Mouse (Mus musculus) forebrain, embryonic 16.5 days (tissue): ENCODE measurements around the gene Poldip2. TPM values are rescaled to one million over a fixed set of nuclear protein-coding genes. Genes with fewer than 3 reads are reported as not detected.

Source experiments
- ATAC-seq: fragments of 200-750 bp; cut with Nextera tagmentation; 2 replicates; pipeline ENCODE4 v1.8.0; 2017; ENCODE audit warnings: mild to moderate bottlenecking, moderate library complexity
- H3K27ac ChIP-seq: fragments of 300-500 bp; sonication (generic); 2 replicates; pipeline ENCODE4 v1.5.1; 2014; ENCODE audit warnings: low read length, control low read depth
- H3K27me3 ChIP-seq: fragments of 300-500 bp; sonication (generic); replicated peaks from 2 replicates; pipeline ENCODE4 v1.6.1; 2014; ENCODE audit warnings: low read length; ENCODE audit not compliant: control insufficient read depth, insufficient read depth
- H3K36me3 ChIP-seq: fragments of 300-500 bp; sonication (generic); 2 replicates; pipeline ENCODE4 v1.6.1; 2014; ENCODE audit not compliant: control insufficient read depth, insufficient read depth
- H3K4me1 ChIP-seq: fragments of 300-500 bp; sonication (generic); replicated peaks from 2 replicates; pipeline ENCODE4 v1.6.1; 2014; ENCODE audit warnings: low read length; ENCODE audit not compliant: control insufficient read depth, insufficient read depth
- H3K4me2 ChIP-seq: fragments of 300-500 bp; sonication (generic); 2 replicates; pipeline ENCODE4 v1.6.1; 2014; ENCODE audit warnings: mild to moderate bottlenecking, low read length, control low read depth
- H3K4me3 ChIP-seq: fragments of 300-500 bp; sonication (generic); replicated peaks from 2 replicates; pipeline ENCODE4 v1.5.1; 2014; ENCODE audit warnings: mild to moderate bottlenecking, low read length, control low read depth
- H3K9ac ChIP-seq: fragments of 300-500 bp; sonication (generic); replicated peaks from 2 replicates; pipeline ENCODE4 v1.6.1; 2014; ENCODE audit warnings: low read depth, low read length, control low read depth
- H3K9me3 ChIP-seq: fragments of 300-500 bp; sonication (generic); 2 replicates; pipeline ENCODE4 v1.6.1; 2016; ENCODE audit warnings: low read length; ENCODE audit not compliant: control insufficient read depth
- WGBS: fragments of 180-500 bp; shearing (Covaris S2); extraction: QIAGEN DNeasy Blood & Tissue Kit; methylation state at CpG from one replicate; pipeline ENCODE4 v1.1.7; 2014; 5-methylcytosine and 5-hydroxymethylcytosine counted together
- polyA plus RNA-seq: library from polyadenylated mRNA; unstranded; fragments of >200 nt; fragmentation: Nextera tagmentation; extraction: Ambion mirVana; gene quantifications from 2 replicates; pipeline ENCODE4 v1.2.1, GENCODE M21; 2015

The Poldip2 gene
- polyA plus RNA-seq, 1 experiment from 2014 or later, result 214 TPM

DNA sequence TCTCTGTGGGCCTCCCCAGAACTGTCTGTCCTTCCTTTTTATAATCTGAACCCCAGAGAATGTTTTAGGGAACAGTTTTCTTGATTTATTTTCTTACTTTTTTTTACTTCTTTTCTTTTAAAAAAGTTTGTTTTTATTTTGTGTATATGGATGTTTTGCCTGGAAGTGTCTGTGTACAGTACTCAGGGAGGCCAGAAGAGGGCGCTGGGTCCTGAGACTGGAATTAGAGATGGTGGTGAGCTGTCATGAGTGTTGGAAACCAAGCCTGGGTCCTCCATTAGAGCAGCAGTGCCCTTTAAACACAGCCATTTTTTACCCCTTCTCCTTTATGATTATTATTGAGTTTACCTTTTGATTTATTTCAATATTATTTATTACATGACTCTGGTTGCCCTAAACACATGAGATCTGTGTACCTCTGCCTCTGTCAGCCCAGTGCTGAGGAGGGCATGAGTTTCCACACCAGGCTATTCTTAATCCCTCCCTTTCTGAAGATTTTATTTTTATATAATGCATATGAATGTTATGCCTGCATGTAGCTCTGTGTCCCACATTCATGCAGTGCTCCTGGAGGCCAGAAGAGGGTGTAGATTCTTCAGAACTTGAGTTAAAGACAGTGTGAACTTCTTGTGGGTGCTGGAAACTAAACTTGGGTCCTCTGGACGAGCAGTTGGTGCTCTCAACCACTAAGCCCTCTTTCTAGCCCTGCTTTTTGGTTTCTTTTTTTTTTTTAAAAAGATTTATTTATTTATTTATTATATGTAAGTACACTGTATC lies 3.7 kb downstream of the Poldip2 start:
- 57% methylated on average over 2 of the region's 2 CpGs for WGBS
- Histone ChIP-seq H3K4me1 (peaks cover 17% of the 10 kb centered on the region), H3K27me3 (no peaks in the 10 kb centered on the region), H3K36me3 (peaks cover 36% of the 10 kb centered on the region), H3K9ac (no peak overlapping the region), H3K27ac (no peak overlapping the region), H3K4me3 (no peak overlapping the region), H3K4me2 (no peak overlapping the region), H3K9me3 (no peaks in the 10 kb centered on the region)
- no peak for ATAC-seq

DNA sequence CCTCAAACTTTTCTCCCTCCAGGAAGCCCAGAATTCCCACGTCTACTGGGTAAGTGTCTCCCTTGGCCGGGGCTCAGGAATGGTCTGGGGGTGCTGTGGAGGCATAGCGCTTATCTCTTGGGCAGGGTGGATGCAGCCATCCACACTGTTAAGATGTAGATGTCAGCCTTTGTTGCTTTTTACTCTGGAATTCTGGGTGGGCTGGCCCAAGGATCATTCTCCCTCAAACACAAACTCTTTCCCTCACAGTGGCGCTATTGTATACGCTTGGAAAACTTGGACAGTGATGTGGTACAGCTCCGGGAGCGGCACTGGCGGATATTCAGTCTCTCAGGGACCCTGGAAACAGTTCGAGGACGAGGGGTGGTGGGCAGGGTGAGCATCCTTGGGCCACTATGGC lies 6.9 kb downstream of the Poldip2 start:
- H3K4me3 ChIP-seq, result no peak overlapping the region
- H3K9me3 ChIP-seq, result no peaks in the 10 kb centered on the region
- no peak overlapping the region for H3K4me2 ChIP-seq
- H3K27me3 ChIP-seq, result no peaks in the 10 kb centered on the region
- ATAC-seq, result no peak
- no peak overlapping the region for H3K27ac ChIP-seq
- WGBS, result 84% methylated on average over 10 of the region's 10 CpGs
- H3K36me3 ChIP-seq, result peaks cover 63% of the 10 kb centered on the region
- no peaks in the 10 kb centered on the region; the same call in 1 of the 2 replicates for H3K4me1 ChIP-seq
- H3K9ac ChIP-seq, result no peak overlapping the region

DNA sequence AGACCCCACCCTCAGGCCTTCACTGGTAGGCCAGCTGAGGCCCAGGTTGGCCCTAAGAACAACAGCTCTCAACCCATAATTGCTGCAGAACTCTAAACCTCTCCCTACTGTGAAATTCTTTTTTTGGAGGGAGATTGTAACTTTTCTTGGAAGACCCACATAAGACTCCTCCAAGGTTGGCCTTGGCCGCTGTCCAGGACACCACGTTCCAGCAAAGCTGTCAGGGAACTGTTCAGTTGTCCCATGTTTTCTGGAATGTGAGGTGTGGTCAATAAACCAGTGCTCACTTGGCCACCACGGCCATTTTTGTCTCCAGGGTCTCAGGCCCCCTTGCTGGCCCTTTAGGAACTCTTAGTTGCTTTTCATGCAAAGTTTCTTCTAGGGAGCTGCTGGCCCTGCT lies 9.9 kb downstream of the Poldip2 start:
- Histone ChIP-seq H3K36me3 (peaks cover 61% of the 10 kb centered on the region), H3K4me3 (no peak overlapping the region), H3K9me3 (no peaks in the 10 kb centered on the region), H3K27ac (no peak overlapping the region), H3K4me2 (no peak overlapping the region), H3K4me1 (no peaks in the 10 kb centered on the region), H3K9ac (no peak overlapping the region), H3K27me3 (no peaks in the 10 kb centered on the region)
- ATAC-seq, result no peak
- WGBS, result 87% methylated on average over 3 of the region's 3 CpGs

DNA sequence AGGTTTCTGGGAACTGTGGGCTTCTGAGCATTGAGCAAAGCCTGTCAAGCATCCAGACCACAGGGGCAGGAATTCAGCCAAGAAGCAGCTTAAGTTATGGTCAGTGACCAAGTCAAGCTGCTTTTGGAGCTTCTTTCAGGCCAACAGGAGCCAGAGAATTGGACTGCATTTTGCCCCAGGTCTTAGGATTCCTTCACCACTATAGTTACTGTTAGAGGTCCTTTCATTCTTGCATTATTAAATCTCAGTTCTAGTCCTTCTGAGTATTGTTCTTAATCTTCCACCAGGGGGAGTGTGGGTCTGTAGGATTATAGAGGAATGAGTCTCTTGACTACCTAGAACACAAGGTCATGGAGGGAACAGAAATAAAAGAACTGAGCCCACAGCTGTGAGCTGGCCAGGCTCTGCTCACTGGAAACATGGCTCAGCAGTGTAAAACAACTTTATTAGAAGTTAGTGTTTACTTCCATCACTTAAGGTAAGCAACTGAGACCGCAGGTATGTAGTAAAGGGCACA lies 10.5 kb downstream of the Poldip2 start:
- Histone ChIP-seq H3K4me1 (no peaks in the 10 kb centered on the region), H3K4me3 (no peak overlapping the region), H3K9ac (no peak overlapping the region), H3K9me3 (no peaks in the 10 kb centered on the region), H3K27me3 (no peaks in the 10 kb centered on the region), H3K27ac (no peak overlapping the region), H3K36me3 (peaks cover 60% of the 10 kb centered on the region), H3K4me2 (no peak overlapping the region)
- 85% methylated on average over 1 of the region's 1 CpGs for WGBS
- no peak for ATAC-seq

DNA sequence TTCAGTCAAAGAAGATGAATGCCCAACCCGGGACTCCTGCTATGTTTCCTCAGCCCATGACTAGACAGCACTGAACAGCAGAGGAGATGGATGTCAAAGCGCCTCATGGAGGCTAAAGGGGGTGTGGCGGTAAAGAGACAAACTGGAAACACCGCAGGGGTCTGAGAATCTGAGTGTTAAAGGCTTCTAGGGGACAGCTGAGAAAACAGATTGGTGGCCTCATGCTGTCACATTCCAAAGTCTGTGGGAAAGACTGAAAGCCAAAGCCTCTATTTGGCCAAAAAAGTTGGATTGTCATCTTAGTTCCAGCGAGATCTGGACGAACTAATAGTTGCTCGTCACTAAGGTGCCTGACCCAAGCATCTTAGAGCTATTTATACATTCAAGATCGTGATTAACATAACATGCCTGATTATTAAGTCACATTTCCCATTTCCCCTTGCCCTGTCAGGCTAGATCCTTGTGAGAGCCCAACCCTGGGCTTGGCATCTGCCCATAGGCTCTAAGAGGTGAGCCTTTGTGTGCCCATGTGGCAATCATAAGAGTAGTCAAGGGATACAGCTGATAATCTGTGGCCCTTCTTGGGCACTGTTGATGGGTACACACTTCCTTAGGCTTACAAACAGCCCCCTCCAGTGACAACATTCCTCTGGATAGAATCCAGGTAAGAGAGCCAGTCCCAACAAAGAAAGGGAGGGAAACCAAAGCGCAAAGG lies 11.4 kb downstream of the Poldip2 start:
- peaks cover 56% of the 10 kb centered on the region for H3K36me3 ChIP-seq
- 80% methylated on average over 9 of the region's 9 CpGs for WGBS
- H3K27me3 ChIP-seq, result no peaks in the 10 kb centered on the region
- no peaks in the 10 kb centered on the region for H3K9me3 ChIP-seq
- H3K4me3 ChIP-seq, result no peak overlapping the region
- H3K9ac ChIP-seq, result no peak overlapping the region
- no peaks in the 10 kb centered on the region for H3K4me1 ChIP-seq
- ATAC-seq, result no peak
- H3K27ac ChIP-seq, result no peak overlapping the region
- H3K4me2 ChIP-seq, result no peak overlapping the region

DNA sequence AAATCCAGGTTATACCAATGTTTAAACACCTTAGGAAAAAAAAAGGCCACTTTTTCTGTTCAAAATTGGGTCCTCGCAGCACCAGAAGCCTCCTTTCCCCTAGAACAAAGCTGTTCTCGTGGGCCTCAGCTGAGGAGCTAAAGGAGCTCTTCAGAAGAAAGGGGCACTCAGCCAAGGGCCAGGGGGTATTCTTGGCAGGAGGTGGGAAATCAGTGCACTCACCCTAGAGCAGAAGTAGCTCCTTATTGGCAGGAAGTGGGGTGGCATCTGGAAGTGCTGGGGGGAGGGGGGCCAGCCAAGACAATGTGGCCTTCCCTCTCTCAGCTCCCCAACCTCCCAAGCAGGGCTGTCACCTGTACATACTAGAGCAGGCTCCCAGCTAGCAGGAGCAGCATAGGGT lies 12.8 kb downstream of the Poldip2 start:
- no peak overlapping the region for H3K4me3 ChIP-seq
- WGBS, result 40% methylated on average over 2 of the region's 2 CpGs
- no peak overlapping the region for H3K4me2 ChIP-seq
- H3K27ac ChIP-seq, result no peak overlapping the region
- ATAC-seq, result peak; percentile 40; the same call in 1 of the 2 replicates
- H3K9ac ChIP-seq, result no peak overlapping the region
- no peaks in the 10 kb centered on the region for H3K27me3 ChIP-seq
- no peaks in the 10 kb centered on the region for H3K9me3 ChIP-seq
- H3K36me3 ChIP-seq, result peaks cover 49% of the 10 kb centered on the region
- H3K4me1 ChIP-seq, result no peaks in the 10 kb centered on the region

DNA sequence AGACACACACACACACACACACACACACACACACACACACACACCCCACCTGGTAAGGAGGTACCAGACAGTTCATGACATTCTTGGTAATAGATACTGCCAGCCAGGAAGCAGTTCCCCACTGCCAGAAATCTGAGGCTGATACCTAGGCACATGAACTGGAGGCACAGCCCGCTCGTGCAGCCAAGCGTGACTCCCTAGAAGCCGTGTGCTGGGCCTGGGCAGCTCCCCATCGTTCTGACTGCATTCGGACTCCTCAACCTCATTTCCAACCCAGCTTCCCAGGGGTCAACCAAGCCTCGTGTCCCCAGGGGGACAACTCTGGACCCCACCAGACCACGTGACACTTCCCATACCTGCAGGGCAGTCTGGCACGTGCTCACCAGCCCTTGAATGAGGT lies 16.7 kb downstream of the Poldip2 start:
- H3K9me3 ChIP-seq, result no peaks in the 10 kb centered on the region
- no peak overlapping the region for H3K4me2 ChIP-seq
- H3K27me3 ChIP-seq, result no peaks in the 10 kb centered on the region
- no peak overlapping the region for H3K27ac ChIP-seq
- 87% methylated on average over 9 of the region's 9 CpGs for WGBS
- no peak overlapping the region for H3K4me3 ChIP-seq
- ATAC-seq, result no peak
- no peak overlapping the region for H3K9ac ChIP-seq
- peaks cover 23% of the 10 kb centered on the region for H3K36me3 ChIP-seq
- no peaks in the 10 kb centered on the region for H3K4me1 ChIP-seq

DNA sequence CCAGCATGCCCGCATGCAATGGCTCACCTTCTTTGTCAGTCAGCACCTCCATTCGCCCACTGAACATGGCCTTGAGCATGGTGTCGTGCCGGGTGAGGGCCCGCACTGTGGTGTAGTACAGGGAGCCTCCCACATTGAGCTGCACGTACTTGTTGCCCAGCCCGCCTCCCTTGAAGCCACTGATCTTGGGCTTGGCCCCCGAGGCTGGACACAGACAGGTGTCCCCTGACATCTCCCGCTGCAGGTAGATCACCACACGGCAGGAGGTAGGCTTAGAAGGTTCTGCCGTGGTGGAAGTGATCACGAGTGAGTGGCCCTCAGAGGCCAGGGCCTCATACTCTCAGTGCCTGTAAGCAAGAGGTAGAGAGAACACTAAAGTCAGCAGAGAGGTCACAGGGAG lies 18.0 kb downstream of the Poldip2 start:
- Histone ChIP-seq H3K4me2 (no peak overlapping the region), H3K9me3 (no peaks in the 10 kb centered on the region), H3K4me1 (peaks cover 7% of the 10 kb centered on the region), H3K27ac (no peak overlapping the region), H3K36me3 (peaks cover 12% of the 10 kb centered on the region), H3K27me3 (no peaks in the 10 kb centered on the region), H3K4me3 (no peak overlapping the region), H3K9ac (no peak overlapping the region)
- ATAC-seq, result no peak
- 90% methylated on average over 12 of the region's 12 CpGs for WGBS

DNA sequence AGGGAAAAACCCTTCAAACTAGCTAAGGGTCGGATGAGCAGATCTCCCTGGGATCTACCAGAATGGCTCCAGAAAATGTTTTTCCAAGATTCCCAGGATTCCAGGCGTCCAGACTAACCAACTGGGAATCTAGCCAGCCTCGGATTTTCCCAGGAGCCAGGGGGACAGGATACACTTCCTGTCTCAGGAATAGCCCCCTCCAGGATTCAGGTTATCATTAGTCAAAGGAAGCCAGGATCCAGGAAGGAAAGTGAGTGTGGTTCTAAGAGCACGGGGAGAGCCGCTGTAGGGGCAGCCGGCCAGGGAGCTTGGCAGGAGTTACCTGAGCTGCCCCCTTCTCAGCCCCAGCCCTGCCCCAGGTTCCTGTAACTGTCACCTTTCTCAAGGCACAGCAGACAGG lies 19.1 kb downstream of the Poldip2 start:
- ATAC-seq, result no peak
- no peaks in the 10 kb centered on the region for H3K27me3 ChIP-seq
- no peaks in the 10 kb centered on the region for H3K9me3 ChIP-seq
- H3K4me3 ChIP-seq, result no peak overlapping the region
- no peak overlapping the region for H3K4me2 ChIP-seq
- H3K4me1 ChIP-seq, result peaks cover 13% of the 10 kb centered on the region
- WGBS, result 81% methylated on average over 6 of the region's 6 CpGs
- no peak overlapping the region for H3K27ac ChIP-seq
- H3K36me3 ChIP-seq, result peaks cover 8% of the 10 kb centered on the region; the same call in 1 of the 2 replicates
- H3K9ac ChIP-seq, result no peak overlapping the region
